Mouse (Mus musculus) A20 (cell line): ENCODE data around the gene Epb41l2.

Source experiments
- DNase-seq: peaks from one replicate; pipeline ENCODE4 v3.0.0-alpha.2; 2011; ENCODE audit warnings: low read depth, low spot score

Epb41l2 gene

DNA sequence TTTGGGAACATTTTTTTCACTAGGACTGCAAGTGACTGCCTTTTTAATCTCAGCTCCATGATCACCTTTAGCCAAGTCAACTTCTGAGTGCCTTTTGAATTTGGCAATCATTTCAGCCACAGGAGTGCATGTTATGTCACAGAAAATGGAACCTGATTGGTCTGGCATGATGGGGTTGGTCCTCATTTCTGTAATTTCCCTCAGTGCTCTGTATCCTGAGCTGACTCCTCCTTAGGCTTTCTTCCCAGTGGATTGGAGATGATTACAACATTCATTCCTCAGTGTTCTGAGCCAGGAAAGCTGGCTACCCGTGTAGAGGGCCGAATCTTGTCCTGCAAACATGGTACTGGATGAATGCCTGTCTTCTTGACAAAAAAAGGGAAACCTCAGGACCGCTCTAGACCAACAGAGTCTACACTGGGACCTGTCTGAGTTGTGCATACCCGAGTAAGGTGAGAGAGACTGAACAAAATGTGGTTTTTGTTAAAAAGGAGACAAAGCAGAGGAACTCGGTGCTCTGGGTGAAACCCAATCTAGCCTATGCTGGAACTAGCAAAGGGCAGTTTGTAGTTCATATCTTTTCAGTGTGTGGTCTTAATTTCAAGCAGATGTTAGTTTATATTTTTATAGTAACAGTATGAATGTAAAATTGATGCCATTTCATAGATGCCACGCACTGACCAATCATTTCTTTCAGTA lies 77.3 kb downstream of the Epb41l2 start:
- DNase-seq, result peak; percentile 32

DNA sequence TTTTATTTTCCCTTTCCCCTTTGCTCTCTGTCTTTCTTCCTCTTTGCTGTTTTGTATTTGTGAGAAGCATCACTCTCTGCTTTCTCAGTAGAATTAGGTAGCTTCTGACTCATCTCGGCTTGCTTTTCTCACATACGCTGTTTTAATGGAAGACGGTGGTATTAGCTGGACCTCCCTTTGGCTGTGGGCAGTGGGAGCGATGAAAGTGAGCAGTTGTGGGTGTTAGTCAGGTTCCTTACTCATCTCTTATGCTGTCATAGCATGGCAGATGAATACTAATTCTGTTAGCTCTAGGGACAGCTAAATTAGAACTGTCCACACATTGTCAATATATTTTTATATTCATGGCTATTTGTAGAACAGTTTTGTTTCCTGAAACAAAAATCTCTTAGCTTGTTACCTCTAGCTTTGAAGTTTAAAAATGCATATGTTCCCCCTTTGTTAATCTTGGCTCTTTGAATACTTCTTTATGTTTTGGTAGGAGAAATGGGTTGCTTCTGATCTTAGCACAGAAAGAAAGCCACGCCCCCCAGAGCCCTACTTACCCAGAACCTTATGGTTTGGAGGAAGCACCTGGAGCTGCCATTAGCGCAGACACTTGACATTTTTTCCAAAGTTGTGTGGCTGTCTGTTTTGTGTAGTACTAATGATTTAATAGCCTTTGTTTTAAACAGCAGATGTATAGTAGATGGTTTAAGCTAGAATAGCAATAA lies 78.1 kb downstream of the Epb41l2 start:
- DNase-seq, result peak; percentile 88

DNA sequence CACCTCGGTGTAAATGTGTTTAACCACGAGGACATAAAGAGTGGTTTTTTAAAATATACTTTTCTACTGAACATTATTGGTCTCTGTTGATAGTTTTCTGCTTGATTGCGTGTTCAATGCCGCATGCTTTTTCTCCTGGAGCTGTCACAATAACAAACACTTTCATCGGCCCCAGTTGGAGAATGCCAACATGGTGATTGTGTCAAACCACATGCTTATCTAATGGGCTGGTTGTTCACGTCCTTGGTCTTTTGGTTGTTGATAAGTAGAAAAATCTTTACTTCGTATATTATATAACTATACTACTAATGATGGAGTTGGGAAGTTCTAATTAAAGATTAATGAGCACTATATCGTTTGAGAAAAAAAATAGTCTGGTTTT lies 78.7 kb downstream of the Epb41l2 start:
- no peak for DNase-seq

DNA sequence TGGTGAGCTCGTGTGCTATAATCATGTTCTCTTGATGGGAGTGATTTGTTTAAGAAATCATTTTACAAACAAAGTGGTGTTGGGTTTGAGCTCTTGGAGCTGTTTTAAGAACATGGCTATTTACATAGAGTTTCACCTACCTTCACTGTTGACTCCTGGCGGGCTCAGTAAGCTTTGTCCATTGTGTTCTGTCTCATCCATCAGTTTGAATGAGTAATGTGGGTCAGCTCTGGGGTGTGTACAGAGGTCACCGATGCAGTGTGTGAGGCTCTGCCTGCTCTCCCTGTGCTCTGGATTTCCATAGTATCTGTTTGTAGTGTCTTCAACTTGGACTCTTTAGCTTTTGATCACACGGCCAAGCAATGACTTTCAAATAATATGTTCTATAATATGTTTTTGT lies 79.6 kb downstream of the Epb41l2 start:
- peak; percentile 36 for DNase-seq

DNA sequence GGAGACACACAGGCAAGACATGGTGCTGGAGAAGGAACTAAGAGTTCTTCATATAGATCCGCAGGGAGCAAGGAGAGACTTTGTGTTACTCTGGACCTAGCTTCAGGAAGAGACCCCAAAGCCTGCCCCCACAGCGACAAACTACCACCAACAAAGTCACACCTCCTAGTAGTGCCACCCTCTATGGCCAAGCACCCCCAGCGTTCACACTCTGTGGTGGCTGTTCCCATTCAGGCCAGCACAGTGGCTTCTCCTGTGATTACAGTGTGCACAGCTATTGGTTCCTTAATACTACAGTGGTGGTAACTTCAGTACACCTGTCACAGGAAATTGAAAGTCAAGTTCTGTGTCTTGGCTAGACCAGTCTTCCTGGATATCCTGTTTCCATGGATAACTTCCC lies 80.3 kb downstream of the Epb41l2 start:
- no peak for DNase-seq

DNA sequence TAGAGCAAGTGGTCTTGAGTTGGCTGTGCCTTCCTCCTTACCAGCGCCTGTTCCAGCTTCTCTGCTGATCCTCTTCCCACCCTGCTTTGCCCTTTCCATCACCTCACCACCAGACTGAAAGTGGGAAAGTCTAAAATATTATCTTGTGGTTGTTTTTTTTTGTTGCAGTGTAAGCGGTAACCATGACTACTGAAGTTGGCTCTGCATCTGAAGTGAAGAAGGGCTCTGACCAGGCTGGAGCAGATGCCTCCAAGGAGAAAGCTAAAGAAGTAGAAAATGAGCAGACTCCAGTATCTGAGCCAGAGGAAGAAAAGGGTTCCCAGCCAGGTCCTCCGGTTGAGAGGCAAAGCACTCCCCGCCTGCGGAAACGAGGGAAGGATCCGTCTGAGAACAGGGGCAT lies 81.8 kb downstream of the Epb41l2 start:
- no peak for DNase-seq

DNA sequence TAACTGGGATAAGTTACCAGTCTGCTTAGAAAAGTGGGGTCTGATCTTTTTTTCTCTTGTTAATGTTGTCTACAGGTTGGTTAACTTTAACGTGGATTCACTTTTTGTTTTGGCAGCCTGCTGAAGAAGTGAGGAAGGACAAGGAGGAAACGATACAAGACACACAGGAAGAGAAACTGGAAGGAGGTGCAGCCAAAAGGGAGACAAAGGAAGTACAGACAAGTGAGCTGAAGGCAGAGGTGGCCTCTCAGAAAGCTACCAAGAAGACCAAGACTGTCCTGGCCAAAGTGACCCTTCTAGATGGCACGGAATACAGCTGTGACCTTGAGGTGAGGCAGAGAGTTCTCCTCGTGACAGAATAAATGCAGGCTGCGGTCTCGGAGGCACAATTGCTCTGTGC lies 84.0 kb downstream of the Epb41l2 start:
- DNase-seq, result peak; percentile 66

DNA sequence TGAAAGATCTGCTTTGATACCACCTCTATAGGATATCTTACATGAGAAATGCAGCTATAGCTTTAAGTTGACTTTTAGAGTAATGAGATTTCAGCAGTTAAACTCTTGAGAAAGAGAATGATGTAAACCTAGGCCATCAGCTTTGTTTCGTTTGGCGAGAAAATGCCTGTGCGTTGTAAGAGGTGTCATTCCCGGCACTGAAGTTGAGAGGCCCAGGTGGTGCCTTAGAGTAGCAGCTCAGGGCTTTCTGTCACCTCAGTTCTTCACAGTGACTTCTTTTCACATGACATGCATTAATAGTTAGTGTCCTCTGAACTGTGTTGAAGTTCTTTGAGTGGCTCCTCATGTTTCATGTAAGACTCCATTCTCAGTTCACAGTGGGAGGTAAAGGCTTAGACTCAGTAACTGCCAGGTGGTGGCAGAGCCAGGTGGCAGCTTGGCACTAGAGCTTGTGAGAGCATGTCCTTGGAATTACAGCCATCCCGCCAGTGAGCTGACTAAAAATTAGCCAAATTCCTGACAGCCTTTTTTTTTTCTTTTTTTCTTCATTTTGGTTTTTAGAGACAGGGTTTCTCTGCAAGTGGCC lies 84.7 kb downstream of the Epb41l2 start:
- no peak for DNase-seq

DNA sequence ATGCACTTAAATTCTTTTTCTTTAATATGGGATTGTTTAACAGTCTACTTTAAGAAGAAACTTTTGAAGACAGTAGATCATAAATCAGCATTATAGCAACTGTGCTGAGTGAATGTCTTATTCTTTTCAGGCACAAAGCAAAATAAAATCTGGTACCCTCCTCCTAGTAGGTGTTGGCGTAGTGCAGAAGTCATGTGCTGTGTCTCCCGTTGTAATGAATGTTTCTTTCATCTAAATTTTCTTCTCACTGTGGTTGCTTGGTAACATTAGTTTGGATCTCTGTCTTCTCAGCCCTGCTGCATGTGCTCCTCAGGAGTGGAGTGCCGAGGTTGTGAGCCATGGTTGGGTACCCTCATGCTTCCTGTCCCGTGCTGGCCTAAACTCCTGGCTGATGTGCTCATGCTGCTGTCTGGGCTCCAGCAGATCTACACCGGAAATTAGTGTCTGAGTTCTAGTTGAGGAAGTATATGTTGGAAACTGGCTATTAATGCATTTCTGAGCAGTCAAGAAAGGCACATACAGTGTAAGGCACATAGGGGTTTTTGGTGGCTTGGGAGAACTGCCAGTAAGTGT lies 87.4 kb downstream of the Epb41l2 start:
- DNase-seq, result no peak

DNA sequence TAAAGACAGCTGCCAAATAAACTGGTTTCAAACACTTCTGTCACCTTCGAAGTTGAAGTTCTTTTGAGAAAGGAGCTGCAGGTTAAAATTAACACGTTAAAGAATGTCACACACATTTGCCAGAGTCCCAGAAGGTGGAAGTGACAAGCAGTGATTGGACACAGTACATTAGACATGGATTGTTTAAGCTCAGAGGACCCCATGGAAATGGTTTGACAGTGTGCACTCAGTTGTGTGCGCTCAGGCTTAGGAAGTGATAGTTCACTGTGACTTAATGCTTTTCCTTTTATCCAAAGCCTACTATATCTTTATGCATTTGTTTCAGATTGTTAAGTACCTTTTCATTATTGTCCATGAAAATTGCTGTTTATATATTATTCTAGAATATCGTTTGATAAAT lies 89.1 kb downstream of the Epb41l2 start:
- DNase-seq, result no peak

DNA sequence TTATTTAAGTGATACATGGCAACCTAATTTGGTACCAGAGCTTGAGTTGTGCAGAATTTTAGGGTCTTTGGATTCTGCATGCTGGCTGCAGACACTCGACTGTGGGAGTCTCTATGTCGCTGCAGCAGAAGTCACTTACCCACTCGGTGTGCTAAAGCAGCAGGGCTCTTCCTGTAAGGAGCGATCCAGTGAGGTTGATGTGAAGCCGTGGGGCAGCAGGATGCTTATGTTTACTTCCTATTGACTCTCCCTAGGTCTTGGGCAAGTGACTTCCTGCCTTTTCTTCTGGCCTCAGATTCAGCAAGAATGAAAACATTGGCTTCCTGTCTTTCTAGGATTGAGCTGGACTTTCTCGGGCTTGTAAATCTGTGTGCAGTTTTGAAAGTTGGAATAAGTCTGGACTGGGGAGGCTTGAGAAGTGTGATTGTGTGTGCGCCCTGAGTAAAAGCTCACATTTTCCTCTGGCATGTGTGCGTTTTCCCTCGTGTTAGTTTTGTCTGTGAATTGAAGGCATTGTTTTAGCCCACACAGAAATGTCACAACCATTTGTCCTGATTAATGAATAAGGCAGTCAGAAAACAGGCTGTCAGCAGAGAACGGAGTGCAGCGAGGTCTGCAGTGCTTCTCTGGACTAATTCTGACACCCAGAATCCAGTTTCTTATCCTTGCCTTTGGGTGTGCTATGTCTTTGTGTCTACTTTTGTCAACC lies 89.9 kb downstream of the Epb41l2 start:
- no peak for DNase-seq

DNA sequence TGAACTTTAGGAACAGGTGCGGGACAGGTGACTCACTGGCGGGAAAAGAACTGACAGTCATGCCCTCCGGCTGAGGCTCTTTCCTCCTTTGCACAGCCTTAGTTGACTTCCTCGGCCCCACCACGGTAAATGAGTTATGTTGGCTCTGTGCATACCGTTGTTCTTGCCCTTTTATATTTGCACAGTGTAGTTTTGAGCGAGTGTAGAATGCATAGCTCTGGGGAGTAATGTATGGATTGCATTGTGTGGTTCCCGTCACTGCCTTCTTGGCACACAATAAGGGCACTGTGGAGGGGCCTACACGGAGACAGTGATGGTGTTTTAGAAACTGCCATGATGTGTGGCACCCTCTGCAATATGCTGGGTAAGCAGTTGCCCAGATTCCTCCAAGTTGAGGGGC lies 93.6 kb downstream of the Epb41l2 start:
- DNase-seq, result no peak

DNA sequence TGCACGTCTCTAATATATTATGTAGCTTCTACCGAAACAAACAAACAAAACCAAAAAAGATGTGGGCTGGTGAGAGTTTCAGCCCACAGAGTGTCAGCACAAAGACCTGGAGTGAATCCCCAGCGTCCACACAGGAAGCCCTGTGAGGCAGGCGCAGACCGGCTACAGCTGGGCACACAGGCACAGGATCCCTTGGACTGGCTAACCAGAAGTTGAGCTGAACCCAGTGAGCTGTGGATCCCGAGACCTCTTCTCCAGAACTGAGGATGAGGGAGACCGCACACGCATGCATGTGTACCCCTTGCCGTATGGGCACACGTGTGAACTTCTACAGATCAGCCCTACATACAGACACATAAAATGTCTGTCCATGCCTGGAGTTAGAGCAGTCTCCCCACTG lies 94.2 kb downstream of the Epb41l2 start:
- DNase-seq, result no peak

DNA sequence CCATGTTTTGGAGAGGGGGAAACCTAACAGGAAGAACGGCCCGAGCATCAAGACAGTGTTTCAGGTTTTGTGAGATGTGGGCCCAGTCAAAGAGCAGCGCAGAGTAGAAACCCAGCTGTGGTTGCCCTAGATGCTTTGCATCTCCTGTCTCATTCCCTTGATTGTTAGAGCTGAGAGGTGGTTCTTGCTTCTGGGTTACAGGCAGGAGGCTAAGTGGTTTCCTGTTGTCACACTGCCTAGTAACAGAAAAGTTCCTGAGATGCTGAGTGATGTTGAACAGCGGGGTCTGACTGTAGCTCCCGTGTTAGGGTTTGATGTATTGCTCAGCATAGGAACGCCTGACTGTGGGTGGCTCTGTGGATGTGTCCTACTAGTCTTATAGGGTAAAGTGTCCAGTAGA lies 97.5 kb downstream of the Epb41l2 start:
- DNase-seq, result no peak

DNA sequence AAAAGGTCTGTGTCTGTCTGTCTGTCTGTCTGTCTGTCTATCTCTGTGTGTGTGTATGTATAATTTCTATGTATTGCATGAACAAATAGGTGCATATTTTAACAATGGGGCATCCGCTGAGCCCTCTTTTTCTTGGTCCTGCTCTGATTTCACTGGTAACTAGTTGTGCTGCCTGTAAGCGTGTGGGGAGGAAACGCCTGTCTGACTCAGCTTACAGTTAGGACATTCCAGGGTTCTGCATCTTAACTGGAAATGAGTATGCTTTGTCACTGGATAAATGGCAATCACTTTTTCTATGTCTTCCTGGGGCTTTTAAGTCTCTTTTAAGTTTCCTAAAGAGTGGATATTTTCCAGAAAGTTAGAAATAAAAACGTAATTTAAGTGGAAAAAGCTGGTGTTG lies 98.4 kb downstream of the Epb41l2 start:
- DNase-seq, result no peak

DNA sequence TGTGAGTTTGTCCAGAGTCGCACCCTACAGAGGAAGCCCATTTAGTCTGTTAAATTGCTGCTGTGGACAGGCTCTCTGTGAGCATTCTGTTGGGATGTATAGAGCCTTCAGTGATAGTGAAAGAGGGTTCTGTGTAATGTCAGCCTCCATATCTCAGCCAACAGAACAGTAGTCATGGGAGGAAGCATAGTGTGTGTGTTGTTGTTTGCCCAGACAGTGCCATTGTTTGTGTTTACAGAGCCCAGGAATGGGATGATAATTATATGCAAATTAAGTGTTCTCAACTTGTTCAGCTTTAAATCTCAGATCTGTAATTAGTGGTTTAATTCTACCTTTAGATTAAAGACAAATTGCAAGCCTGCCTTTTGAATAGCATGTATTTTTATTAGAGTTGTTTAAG lies 102.2 kb downstream of the Epb41l2 start:
- no peak for DNase-seq

DNA sequence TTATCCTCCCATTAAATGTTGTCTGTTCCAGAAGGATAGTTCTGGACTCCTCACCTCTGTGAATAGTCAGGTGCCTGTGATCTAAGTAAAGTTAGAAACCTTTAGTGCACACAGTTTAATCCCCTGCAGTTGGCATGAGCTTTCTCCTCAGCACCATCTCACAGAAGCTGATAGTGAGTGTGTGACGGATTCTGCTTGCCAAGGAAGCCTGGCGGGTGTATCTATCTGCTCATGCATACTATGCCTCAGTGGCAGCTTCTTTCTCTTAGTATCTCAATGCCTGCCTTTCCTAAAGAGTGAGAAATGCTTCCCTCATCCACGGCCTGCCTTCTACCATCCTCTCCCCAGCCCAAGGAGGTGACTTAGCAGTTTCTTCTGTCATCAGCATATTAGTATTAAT lies 103.1 kb downstream of the Epb41l2 start:
- DNase-seq, result no peak

DNA sequence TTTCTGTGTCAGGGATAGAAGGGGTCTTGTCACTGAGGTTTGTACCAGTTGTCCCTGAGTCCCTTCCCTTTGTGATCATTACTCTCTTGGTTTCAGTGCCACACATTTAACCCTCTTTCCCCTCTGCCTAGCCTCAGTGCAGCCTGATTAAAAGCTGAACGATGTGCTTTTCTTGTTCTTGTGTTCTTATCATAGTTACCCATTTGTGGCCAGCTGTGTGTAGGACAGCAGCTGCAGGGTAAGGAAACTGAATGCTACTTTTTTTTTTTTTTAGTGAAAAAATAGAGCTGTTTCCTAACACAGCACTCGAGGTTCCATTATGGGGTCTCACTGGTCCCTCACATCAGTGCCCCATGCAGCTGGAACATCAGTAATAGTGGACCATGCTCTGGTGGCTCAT lies 106.9 kb downstream of the Epb41l2 start:
- DNase-seq, result no peak

DNA sequence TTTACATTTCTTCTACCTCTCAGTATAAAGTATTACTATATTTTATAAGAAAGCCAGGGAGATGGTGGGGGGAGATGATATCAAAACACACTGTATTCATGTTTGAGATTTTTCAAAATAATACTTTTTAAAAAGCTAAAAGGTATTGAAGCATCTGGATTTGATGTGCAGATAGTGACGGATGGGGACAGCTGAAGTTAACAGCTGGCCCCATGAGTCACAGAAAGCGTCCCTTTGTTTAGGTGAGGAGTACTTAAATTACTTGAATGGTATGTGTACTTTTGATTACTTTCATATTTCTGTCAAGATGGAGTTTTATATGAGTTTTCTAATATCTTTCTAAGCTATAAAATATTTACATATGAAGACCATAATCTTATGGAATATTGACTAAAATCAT lies 112.3 kb downstream of the Epb41l2 start:
- DNase-seq, result no peak

DNA sequence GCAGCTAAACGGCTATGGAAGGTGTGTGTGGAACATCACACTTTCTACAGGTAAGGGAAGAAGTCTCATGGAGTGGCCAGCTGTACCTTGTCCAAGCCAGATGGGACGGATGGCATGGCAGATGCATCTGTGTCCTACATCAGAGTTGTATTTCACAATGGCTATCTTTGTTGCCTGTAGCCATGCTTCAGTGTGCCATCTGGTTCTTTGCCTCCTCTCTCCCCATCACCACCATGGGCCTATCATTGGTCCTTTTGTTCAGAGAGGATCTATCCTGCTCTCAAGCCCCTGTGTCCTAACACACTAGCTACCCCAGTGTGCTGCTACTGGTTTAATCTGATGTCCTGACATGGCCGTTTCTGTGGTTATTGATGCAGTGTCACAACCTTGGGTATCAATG lies 120.1 kb downstream of the Epb41l2 start:
- no peak for DNase-seq

DNA sequence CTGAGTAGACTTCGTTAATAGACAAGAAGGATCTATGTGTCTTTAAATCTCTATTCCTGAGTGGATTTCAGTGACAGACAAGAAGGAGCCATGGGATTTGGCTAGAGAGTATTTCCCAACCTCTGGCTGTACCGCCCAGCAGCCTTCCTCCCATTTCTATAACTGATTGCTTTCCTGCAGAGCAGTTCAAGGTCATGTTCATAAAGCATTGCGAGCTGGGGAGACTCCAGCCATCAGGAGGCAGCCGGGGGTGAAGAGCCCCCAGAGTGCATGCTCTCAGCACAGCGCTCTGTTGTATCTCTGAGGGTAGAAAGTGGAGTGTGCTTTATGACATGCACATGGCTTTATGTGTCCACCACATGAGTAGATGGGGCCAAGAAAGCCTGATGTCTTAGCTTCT lies 123.2 kb downstream of the Epb41l2 start:
- no peak for DNase-seq

DNA sequence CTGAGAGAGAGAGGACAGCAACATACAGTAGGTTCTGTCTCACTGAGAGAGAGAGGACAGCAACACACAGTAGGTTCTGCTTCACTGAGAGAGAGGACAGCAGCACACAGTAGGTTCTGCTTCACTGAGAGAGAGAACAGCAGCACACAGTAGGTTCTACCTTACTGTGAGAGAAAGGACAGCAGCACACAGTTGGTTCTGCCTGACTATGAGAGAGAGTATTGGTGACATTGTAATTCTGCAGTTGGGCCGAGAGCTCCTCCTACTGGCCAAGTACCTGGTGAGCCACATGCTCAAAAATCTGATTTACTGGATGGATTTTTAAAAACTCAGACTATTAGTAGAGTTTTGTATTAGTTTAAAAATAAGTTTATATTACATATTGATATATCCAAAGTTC lies 128.9 kb downstream of the Epb41l2 start:
- DNase-seq, result peak; percentile 63
